Mouse (Mus musculus): ENCODE data around the gene Uvssa. TPM values are rescaled to one million over a fixed set of nuclear protein-coding genes. Genes with fewer than 3 reads are reported as not detected.

The Uvssa gene
- polyA plus RNA-seq, 1 experiment from 2014 or later: 6.5 TPM

Other genes with a start within 250 kb of the Uvssa start
- gene Spon2, start 160.1 kb upstream of the Uvssa start, polyA plus RNA-seq (2014; fragmentation: Nextera tagmentation; extraction: Ambion mirVana): 2.4 and 2.6 TPM in 2 replicates
- gene Ctbp1, start 103.6 kb upstream of the Uvssa start, polyA plus RNA-seq (2014; fragmentation: Nextera tagmentation; extraction: Ambion mirVana): 591 and 593 TPM in 2 replicates
- 137 and 154 TPM in 2 replicates for gene Maea, start 43.0 kb upstream of the Uvssa start, polyA plus RNA-seq (2014; fragmentation: Nextera tagmentation; extraction: Ambion mirVana)
- 0.59 and 1.2 TPM in 2 replicates for gene Nkx1-1, start 55.4 kb downstream of the Uvssa start, polyA plus RNA-seq (2014; fragmentation: Nextera tagmentation; extraction: Ambion mirVana)